Mouse (Mus musculus): ENCODE data around the gene Mdga2.

The Mdga2 gene

DNA sequence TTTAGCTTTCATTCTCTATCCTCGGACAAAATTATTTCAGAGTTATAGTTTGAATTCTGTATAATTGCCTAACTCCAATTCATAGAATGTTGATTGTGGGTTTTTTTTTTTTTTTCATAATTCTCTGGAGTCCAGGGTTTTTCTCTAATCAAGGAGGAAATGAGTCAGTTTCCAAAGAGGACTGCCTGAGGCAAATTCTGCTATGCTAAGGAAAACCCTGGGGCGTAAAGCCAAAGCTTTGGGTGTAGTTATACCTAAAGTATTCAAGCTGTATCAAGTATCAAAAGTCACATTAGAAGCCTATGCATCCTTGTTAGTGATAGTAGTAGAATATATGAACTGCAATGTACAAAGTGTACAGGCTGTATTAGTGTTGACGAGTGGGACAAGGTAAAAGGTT lies 519.6 kb downstream of the Mdga2 start:
- no peak for DNase-seq (ENCODE audit: low read depth)

GRCm38 (mm10) chr12:66679558-66679957 lies 542.8 kb downstream of the Mdga2 start:
- DNase-seq (ENCODE audit: low read depth) = no peak

- DNase-seq (ENCODE audit: low read depth) = no peak
Measured at GRCm38 (mm10) chr12:66648605-66649552, 573.5 kb downstream of the Mdga2 start.

- no peak for DNase-seq (ENCODE audit: low read depth)
Measured at GRCm38 (mm10) chr12:66640408-66640807, 581.9 kb downstream of the Mdga2 start.

DNA sequence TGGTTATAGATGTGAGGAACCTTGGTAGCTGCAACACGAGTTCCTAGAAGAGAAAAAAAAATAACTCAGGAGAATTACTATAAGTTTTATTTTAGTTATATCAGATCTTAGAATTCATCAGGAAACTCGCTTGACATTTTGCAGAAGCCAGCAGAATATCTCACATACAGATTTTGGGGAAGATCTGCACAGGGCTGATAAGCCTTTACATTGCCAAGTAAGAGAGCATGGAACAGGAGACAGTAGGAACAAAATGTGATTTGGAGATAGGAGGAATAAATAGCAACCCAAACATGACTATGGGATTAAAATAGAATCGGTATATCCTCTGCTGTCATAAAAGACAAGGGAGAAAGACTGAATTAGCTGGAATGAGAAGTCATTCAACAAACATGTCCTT lies 602.4 kb downstream of the Mdga2 start:
- DNase-seq (ENCODE audit: low read depth) = no peak

DNA sequence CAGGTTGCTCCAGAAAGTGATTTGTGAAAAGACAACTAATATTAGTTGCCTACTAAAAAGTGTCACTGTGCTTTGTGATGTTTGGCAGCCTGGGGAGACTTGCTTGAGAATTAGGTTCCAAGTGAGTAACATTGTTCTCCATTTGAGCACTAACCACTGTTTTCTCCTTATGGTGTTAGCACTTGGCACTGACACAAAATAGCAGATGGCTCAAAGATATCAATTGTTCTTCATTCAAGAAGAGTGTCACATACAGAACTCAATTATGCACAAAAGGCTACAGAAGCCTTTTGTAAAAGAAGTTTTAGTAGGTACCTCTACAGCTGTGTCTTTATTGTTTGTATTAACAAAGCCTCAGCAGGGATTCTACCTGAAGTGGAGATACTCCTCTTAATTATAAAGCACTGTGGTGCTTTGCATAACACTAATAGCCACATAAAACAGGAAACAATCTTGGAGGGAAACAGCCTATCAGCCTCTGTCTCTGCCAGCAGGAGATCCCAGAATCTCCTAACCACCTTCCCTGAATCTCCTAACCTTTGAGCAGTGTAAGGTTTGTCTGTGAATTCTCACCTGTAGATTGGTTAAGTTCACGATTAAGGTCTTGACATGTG lies 630.6 kb downstream of the Mdga2 start:
- DNase-seq (ENCODE audit: low read depth) = no peak

DNA sequence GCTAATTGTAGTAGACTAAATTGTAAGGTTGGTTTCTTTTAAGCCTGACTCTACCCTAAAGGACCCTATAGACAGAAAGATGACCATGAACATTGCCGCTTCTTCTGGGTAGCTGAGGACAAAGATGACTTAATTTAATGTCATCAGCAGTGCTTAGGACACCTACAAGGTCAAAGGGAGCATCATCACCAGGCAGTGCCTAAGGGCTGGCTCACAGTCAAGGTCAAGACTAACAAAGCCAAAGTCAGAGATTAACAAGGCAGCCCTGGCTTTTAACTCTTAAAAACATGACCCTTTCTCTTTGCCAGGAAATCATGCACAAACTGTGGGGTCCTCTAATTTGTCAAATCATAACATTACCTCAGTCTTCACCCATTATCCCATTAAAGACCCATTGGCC lies 657.0 kb downstream of the Mdga2 start:
- DNase-seq (ENCODE audit: low read depth) = no peak

- no peak for DNase-seq (ENCODE audit: low read depth)
Measured at GRCm38 (mm10) chr12:66556846-66557245, 665.5 kb downstream of the Mdga2 start.

GRCm38 (mm10) chr12:66556178-66556820 lies 666.0 kb downstream of the Mdga2 start:
- no peak for DNase-seq (ENCODE audit: low read depth)

DNA sequence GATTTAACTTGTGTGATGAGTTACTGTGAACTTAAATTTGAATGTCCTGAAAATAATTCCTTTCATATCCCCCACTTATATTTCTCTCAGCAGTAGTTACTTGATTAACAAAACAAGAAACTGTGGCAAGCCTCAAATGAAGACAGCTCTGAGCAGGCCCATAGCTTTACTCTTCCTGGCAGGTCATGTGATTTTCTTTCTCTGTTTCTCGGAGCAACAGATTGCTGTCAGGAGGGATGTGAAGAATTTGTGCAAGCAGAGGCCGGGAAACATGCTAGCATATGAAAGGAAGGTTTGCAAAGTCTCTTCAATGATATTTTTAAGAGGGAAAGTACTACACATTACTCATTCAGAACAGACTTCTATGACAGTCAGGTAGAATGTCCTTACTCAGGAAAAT lies 697.4 kb downstream of the Mdga2 start:
- DNase-seq (ENCODE audit: low read depth) = no peak

DNA sequence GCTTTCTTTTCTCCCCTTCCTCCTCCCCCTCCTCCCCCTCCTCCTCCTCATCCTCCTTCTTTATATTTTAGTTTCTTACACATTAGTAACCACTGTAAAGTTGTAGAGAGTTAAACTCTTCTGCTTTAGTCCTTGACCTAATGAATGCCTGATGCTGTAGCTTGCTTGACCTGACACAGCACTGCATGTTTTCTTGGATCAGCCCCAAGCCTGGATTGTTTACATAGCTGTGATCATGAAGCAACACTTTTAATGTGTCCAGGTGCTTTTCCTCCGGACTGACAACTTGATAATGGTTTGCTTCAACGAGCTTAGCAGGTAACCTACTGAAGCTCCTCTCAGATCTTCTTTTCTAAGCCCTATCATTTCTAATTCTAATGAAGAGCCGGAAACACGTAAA lies 723.1 kb downstream of the Mdga2 start:
- no peak for DNase-seq (ENCODE audit: low read depth)

DNA sequence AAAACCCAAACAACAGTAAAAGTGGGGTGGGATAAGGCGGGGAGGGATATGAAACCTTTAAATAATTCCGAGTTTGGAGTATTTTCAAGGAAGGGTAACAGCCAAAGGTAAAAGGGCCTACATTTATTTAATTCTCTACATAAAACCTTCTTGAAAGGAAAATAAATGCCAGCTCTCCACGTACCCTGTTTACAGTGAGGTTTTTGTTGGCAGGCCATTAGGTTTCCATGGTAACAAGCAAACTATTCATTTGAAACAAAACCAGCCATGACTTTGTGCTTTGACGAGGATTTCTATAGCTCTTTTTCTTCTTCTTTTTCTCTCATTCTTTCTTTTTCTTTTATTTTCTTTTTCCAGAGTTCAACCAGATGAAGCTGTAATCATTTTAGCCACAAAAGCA lies 751.5 kb downstream of the Mdga2 start:
- DNase-seq (ENCODE audit: low read depth) = no peak

GRCm38 (mm10) chr12:66470243-66470863 lies 752.0 kb downstream of the Mdga2 start:
- no peak for DNase-seq (ENCODE audit: low read depth)

DNA sequence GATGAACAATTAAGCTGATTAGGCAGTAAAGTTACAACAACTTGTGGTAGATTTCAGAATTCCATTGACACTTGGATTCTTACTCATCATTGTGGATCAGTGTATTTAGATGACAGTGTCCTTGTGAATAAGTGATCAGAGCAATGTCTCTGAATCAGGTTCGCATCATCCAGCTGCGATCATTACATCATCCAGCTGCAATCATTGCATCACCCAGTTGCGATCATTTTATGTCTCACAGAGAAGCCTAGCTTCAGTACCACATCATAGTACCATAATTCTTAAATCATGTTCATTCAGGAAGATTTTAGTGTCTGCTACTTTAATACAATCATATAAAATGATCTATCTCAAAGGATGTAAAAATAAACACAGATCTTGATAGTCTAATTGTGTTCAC lies 756.8 kb downstream of the Mdga2 start:
- no peak for DNase-seq (ENCODE audit: low read depth)

DNA sequence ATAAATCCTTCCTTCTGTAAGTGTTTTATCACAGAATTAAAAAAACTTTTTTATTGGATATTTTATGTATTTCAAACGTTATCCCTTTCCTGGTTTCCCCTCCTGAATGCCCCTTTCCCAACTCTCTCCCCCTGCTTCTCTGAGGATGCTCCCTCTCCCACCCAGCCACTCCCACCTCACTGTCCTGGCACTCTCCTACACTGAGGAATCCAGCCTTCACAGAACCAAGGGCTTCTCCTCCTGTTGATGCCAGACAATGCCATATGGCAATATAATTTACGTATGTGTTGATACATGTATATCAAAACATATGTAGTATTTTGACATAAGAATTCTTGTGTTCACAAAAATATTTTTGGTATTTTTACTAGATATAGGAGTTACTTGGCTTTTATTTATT lies 779.0 kb downstream of the Mdga2 start:
- DNase-seq (ENCODE audit: low read depth) = no peak
